Mouse (Mus musculus) lung, postnatal 0 days (tissue): ENCODE results near the gene Ddx5.

Source experiments
- CTCF ChIP-seq: IDR thresholded peaks from 2 replicates; pipeline ENCODE4 v1.5.1; 2016; ENCODE audit warnings: antibody characterized with exemption, mild to moderate bottlenecking
- EP300 ChIP-seq: IDR thresholded peaks from 2 replicates; pipeline ENCODE4 v1.6.1; 2016; ENCODE audit warnings: antibody characterized with exemption, mild to moderate bottlenecking, control low read depth

GRCm38 (mm10) chr11:106744949-106745348 is 44.0 kb downstream of the Ddx5 start:
- TF ChIP-seq EP300 (no peak), CTCF (peak; percentile 53)
